Mouse (Mus musculus) ES-E14 (cell line): ENCODE data around the gene Rpl27a. TPM values are rescaled to one million over a fixed set of nuclear protein-coding genes. Genes with fewer than 3 reads are reported as not detected.

Source experiments
- DNase-seq: peaks from one replicate; pipeline ENCODE4 v3.0.0-alpha.2; 2013; ENCODE audit warnings: low read depth, low spot score
- H3K27ac ChIP-seq: 2 replicates; pipeline ENCODE4 v1.5.1; 2012; ENCODE audit warnings: low read depth, mild to moderate bottlenecking, low read length, moderate library complexity, mixed read lengths; ENCODE audit not compliant: poor library complexity, insufficient read depth, severe bottlenecking
- H3K36me3 ChIP-seq: 2 replicates; pipeline ENCODE4 v1.6.1; 2012; ENCODE audit warnings: mild to moderate bottlenecking, low read length, moderate library complexity, mixed read lengths; ENCODE audit not compliant: control insufficient read depth, poor library complexity, insufficient read depth, severe bottlenecking
- H3K4me1 ChIP-seq, 2 experiments: fragments of 150-350 bp in 1 of 2; sonication (generic) in 1 of 2; 2 replicates each; pipeline ENCODE4 v1.6.1; 2012; ENCODE audit warnings: low read length in 2 of 2, mild to moderate bottlenecking in 1 of 2, mixed read lengths in 1 of 2; ENCODE audit not compliant: control insufficient read depth in 2 of 2, insufficient read depth in 2 of 2, poor library complexity in 1 of 2
- H3K4me3 ChIP-seq, 2 experiments: fragments of 150-350 bp in 1 of 2; sonication (generic) in 1 of 2; 2 replicates each; pipeline ENCODE4 v1.5.1; 2012; ENCODE audit warnings: low read length in 2 of 2, low read depth in 1 of 2, mild to moderate bottlenecking in 1 of 2, mixed read lengths in 1 of 2; ENCODE audit not compliant: insufficient read depth in 1 of 2, poor library complexity in 1 of 2, severe bottlenecking in 1 of 2
- H3K9ac ChIP-seq: 2 replicates; pipeline ENCODE4 v1.6.1; 2012; ENCODE audit warnings: low read depth, mild to moderate bottlenecking, low read length, mixed read lengths; ENCODE audit not compliant: poor library complexity, insufficient read depth, severe bottlenecking
- H3K9me3 ChIP-seq: fragments of 150-350 bp; sonication (generic); 2 replicates; pipeline ENCODE4 v1.6.1; 2012; ENCODE audit warnings: low read depth, mild to moderate bottlenecking, low read length; ENCODE audit not compliant: control insufficient read depth, insufficient read depth
- CHD2 ChIP-seq: IDR thresholded peaks from 2 replicates; pipeline ENCODE4 v1.6.1; 2014; ENCODE audit warnings: mild to moderate bottlenecking, low read depth, low read length, inconsistent platforms
- HCFC1 ChIP-seq: IDR thresholded peaks from 2 replicates; pipeline ENCODE4 v1.6.1; 2012; ENCODE audit warnings: low read length, inconsistent platforms, borderline replicate concordance; ENCODE audit not compliant: insufficient read depth
- MAFK ChIP-seq: IDR thresholded peaks from 2 replicates; pipeline ENCODE4 v1.6.1; 2014; ENCODE audit warnings: mild to moderate bottlenecking, low read depth, low read length, inconsistent platforms; ENCODE audit not compliant: insufficient read depth
- ZC3H11A ChIP-seq: IDR thresholded peaks from 2 replicates; pipeline ENCODE4 v1.6.1; 2012; ENCODE audit warnings: low read depth, mild to moderate bottlenecking, inconsistent platforms, low read length, borderline replicate concordance
- ZNF384 ChIP-seq: IDR thresholded peaks from 2 replicates; pipeline ENCODE4 v1.6.1; 2012; ENCODE audit warnings: low read depth, low read length, inconsistent platforms
- in situ Hi-C, 2 experiments: fragments of 600-800 bp; cut with MboI; formaldehyde crosslinking; loops; one replicate each; pipeline ENCODE4 v1.15.1; 2025; ENCODE audit warnings: low sequenced_read_pairs in 2 of 2, inconsistent platforms in 1 of 2; ENCODE audit not compliant: unreplicated experiment in 2 of 2
- total RNA-seq: library from RNA; depleted of rRNA; stranded (reverse); fragments of 300-350 nt; gene quantifications from 2 replicates; pipeline ENCODE4 v1.2.3, GENCODE M21; 2012

The Rpl27a gene
- total RNA-seq, 1 experiment, result 1,397 TPM

- H3K36me3 ChIP-seq, result no peaks in the 10 kb centered on the region
- H3K4me1 ChIP-seq, result peaks cover 5% of the 10 kb centered on the region in 2 experiments; a peak in 3 of 4 replicates
- H3K9me3 ChIP-seq, result no peaks in the 10 kb centered on the region
- no peak overlapping the region for H3K9ac ChIP-seq
- TF ChIP-seq CHD2 (no peak), HCFC1 (no peak), ZNF384 (no peak), MAFK (no peak), ZC3H11A (no peak)
- H3K4me3 ChIP-seq, result no peak overlapping the region
- H3K27ac ChIP-seq, result no peak overlapping the region
- in situ Hi-C loops, result no loop called here
- DNase-seq, result no peak
Measured at GRCm38 (mm10) chr7:109507119-109507518, 11.8 kb upstream of the Rpl27a start.

GRCm38 (mm10) chr7:109507572-109507971 lies 11.4 kb upstream of the Rpl27a start:
- TF ChIP-seq ZC3H11A, result no peak
- TF ChIP-seq CHD2, result no peak
- no peak for TF ChIP-seq MAFK
- no peak for TF ChIP-seq HCFC1
- TF ChIP-seq ZNF384, result no peak
- H3K36me3 ChIP-seq, result no peaks in the 10 kb centered on the region
- H3K27ac ChIP-seq, result no peak overlapping the region
- in situ Hi-C loops, result no loop called here
- H3K4me1 ChIP-seq, result peaks cover 5% of the 10 kb centered on the region in 2 experiments; a peak in 3 of 4 replicates
- DNase-seq, result no peak
- H3K4me3 ChIP-seq, result no peak overlapping the region
- H3K9ac ChIP-seq, result no peak overlapping the region
- H3K9me3 ChIP-seq, result no peaks in the 10 kb centered on the region

- Histone ChIP-seq H3K27ac (no peak within 1 kb of the TSS), H3K4me1 (peaks cover 5% of the 10 kb centered on the region in 2 experiments; a peak in 3 of 4 replicates), H3K4me3 (no peak within 1 kb of the TSS), H3K9me3 (no peaks in the 10 kb centered on the region), H3K9ac (no peak within 1 kb of the TSS), H3K36me3 (no peaks in the 10 kb centered on the region)
- no peak for TF ChIP-seq ZNF384
- no peak for TF ChIP-seq CHD2
- in situ Hi-C loops, result no loop called here
- DNase-seq, result no peak
Measured at GRCm38 (mm10) chr7:109508034-109508433, 10.9 kb upstream of the Rpl27a start, which contains the start of gene Trim66. Gene Trim66 (minus strand): TSS chr7:109508134.

- in situ Hi-C loops, result no loop called here
- no peak overlapping the region for H3K27ac ChIP-seq
- TF ChIP-seq MAFK (no peak), CHD2 (no peak), HCFC1 (no peak), ZNF384 (no peak), ZC3H11A (no peak)
- H3K9ac ChIP-seq, result no peak overlapping the region
- H3K9me3 ChIP-seq, result no peaks in the 10 kb centered on the region
- no peak for DNase-seq
- peaks cover 5% of the 10 kb centered on the region in 2 experiments; a peak in 3 of 4 replicates for H3K4me1 ChIP-seq
- no peak overlapping the region for H3K4me3 ChIP-seq
- no peaks in the 10 kb centered on the region for H3K36me3 ChIP-seq
Measured at GRCm38 (mm10) chr7:109510799-109511198, 8.1 kb upstream of the Rpl27a start.

- Histone ChIP-seq H3K4me3 (no peak overlapping the region), H3K36me3 (no peaks in the 10 kb centered on the region), H3K9ac (no peak overlapping the region), H3K9me3 (no peaks in the 10 kb centered on the region), H3K27ac (no peak overlapping the region), H3K4me1 (peaks cover 3 to 5% of the 10 kb centered on the region in 2 experiments; a peak in 2 of 4 replicates)
- in situ Hi-C loops, result no loop called here
- no peak for TF ChIP-seq HCFC1
- TF ChIP-seq ZC3H11A, result no peak
- no peak for DNase-seq
Measured at GRCm38 (mm10) chr7:109511838-109512237, 7.1 kb upstream of the Rpl27a start.
